Mouse (Mus musculus) myocyte (in vitro differentiated cells): ENCODE data around the gene Gm10638.

Experiments used
- CEBPB ChIP-seq: IDR thresholded peaks from 2 replicates; pipeline ENCODE4 v1.6.1; 2011; ENCODE audit warnings: mild to moderate bottlenecking, moderate library complexity; ENCODE audit not compliant: poor library complexity, insufficient read depth, severe bottlenecking
- E2F4 ChIP-seq: IDR thresholded peaks from one replicate; pipeline ENCODE4 v1.6.1; 2011; ENCODE audit warnings: mild to moderate bottlenecking, control low read depth, moderate library complexity; ENCODE audit not compliant: insufficient read depth
- MAX ChIP-seq: IDR thresholded peaks from one replicate; pipeline ENCODE4 v1.6.1; 2011; ENCODE audit warnings: low read depth, mild to moderate bottlenecking, control low read depth
- MYOG ChIP-seq, 3 experiments: IDR thresholded peaks; one replicate each; pipeline ENCODE4 v1.6.1; 2011; ENCODE audit warnings: control low read depth in 2 of 3, low read depth in 2 of 3, mild to moderate bottlenecking in 2 of 3; ENCODE audit not compliant: insufficient read length in 2 of 3, control insufficient read depth in 1 of 3, insufficient read depth in 1 of 3
- POLR2A ChIP-seq: IDR thresholded peaks from one replicate; pipeline ENCODE4 v1.6.1; 2011; ENCODE audit warnings: low read depth, mild to moderate bottlenecking, control low read depth, moderate library complexity; ENCODE audit not compliant: insufficient read length
- POLR2AphosphoS2 ChIP-seq: IDR thresholded peaks from one replicate; pipeline ENCODE4 v1.6.1; 2011; ENCODE audit warnings: low read depth, control low read depth; ENCODE audit not compliant: insufficient read length
- TCF12 ChIP-seq: IDR thresholded peaks from one replicate; pipeline ENCODE4 v1.6.1; 2011; ENCODE audit warnings: mild to moderate bottlenecking, control low read depth; ENCODE audit not compliant: poor library complexity, insufficient read depth, severe bottlenecking
- TCF3 ChIP-seq: IDR thresholded peaks from one replicate; pipeline ENCODE4 v1.6.1; 2011; ENCODE audit warnings: low read depth, control low read depth; ENCODE audit not compliant: insufficient read length

- TF ChIP-seq POLR2A: no peak
- TF ChIP-seq POLR2AphosphoS2: no peak
- TF ChIP-seq TCF3: no peak
- no peak for TF ChIP-seq TCF12
- TF ChIP-seq MAX: no peak
- no peak for TF ChIP-seq CEBPB
- TF ChIP-seq E2F4: no peak
- TF ChIP-seq MYOG (IDR thresholded peaks at IDR 0.05; ENCODE audit: control insufficient read depth in 1 of 3, insufficient read depth in 1 of 3, insufficient read length in 2 of 3, low read depth in 2 of 3): no peak
These were observed 33.7 kb downstream of the Gm10638 start for GRCm38 (mm10) chr8:86779207-86779606.
